Mouse (Mus musculus): Measurements from ENCODE around the gene A1bg. TPM values are rescaled to one million over a fixed set of nuclear protein-coding genes. Genes with fewer than 3 reads are reported as not detected.

Gene A1bg
- polyA plus RNA-seq, 1 experiment from 2014 or later: not detected

DNA sequence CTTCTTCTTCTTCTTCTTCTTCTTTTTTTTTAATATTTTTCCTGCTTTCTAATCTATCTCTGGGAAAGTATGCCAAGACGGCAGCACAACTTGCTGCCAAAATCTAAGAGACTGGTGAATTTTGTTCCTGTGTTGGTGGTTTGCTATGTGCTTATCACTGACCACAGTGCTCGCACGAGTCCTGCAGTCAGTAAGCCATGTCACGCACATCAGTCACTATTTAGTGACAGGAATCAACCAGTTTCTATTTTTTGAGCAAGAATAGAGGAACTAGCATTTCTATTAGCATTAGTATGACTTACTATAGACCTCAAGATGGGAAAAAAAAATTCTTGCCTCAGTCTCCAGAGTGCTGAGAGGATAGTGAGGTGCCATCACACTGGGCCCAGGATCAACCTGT is 68.7 kb downstream of the A1bg start:
- Histone ChIP-seq H3K9me3 (no peaks in the 10 kb centered on the region), H3K36me3 (no peaks in the 10 kb centered on the region), H3K27ac (no peak overlapping the region), H3K27me3 (replicated peaks) (no peaks in the 10 kb centered on the region), H3K4me2 (replicated peaks) (no peak overlapping the region), H3K4me1 (peaks cover 13% of the 10 kb centered on the region; the same call in 1 of the 2 replicates), H3K9ac (no peak overlapping the region), H3K4me3 (no peak overlapping the region)
- no peak for ATAC-seq (ENCODE audit: low FRiP score, low read depth)
- 84% methylated on average over 4 of the region's 4 CpGs for WGBS

DNA sequence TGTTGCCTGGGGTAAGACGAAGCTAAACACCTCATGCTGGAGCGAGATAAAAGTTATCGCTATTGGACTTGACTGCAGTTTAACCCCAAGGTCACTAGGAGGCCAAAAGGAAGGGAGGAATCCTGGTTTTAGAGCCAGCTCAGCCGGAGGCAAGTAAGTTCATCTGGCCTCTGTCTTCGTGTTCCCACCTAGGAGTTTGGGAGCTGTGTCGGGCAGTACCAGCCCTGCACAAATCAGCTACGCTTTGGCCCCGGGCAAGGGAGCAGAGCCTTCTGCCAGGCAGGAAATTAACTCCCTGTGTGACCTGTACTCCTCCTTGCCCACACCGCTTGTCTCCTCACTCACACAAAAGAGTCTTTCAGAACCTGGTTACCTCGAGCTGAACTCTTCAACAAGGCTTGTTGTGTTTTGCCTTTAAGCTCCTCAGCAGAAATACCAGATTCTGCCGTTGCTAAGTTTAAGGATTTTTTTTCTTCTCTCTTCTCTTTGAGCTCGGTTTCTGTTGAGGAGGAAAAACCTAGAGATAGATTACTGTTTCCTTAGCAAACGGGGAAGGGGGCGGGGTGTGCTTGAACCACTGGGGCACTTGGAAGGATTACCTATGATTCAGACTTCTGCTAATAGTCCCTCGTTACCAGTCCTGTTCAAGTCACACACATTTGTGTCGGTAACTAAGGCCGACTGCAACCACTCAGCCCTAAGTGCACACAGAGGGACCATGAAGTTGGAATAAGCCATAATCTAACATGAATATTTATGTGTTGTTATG is 69.4 kb downstream of the A1bg start, which contains the start of gene Fam84b:
TSS of gene Fam84b (minus strand) at position 548 of the 769 bp plus-strand sequence.
- Histone ChIP-seq H3K4me1 (peaks cover 13% of the 10 kb centered on the region; the same call in 1 of the 2 replicates), H3K4me3 (no peak within 1 kb of the TSS), H3K9ac (no peak within 1 kb of the TSS), H3K9me3 (no peaks in the 10 kb centered on the region), H3K27ac (no peak within 1 kb of the TSS), H3K4me2 (replicated peaks) (peak within 1 kb of the TSS; percentile 18; the same call in 1 of the 2 replicates), H3K27me3 (replicated peaks) (no peaks in the 10 kb centered on the region), H3K36me3 (no peaks in the 10 kb centered on the region)
- 0 out of 2 replicates have a peak, but pooled peaks have one; percentile 48 for ATAC-seq (ENCODE audit: low FRiP score, low read depth)
- WGBS: 38% methylated on average over 17 of the region's 17 CpGs

DNA sequence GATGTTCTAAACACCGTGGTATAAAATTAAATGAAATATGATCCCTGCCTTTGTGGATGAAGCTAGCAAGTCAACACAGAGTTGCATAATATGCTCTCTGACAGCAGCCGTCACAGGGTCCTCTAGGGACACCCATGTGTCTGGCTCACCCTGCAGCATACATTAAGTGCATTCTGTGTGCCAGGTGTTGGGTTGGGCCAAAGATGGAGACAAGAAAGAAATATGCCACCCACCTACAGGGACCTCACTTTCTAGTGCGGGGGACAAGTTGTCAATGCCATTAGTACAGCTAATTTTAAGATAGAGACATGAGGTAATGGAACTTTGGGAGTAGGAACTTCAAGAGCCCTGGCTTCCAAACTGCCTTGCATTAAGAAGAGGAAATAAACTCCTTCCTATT is 74.2 kb downstream of the A1bg start:
- WGBS: 76% methylated on average over 3 of the region's 3 CpGs

More for the DNA sequence above, 74.2 kb downstream of the A1bg start:
- no peaks in the 10 kb centered on the region for H3K9me3 ChIP-seq
- peaks cover 21% of the 10 kb centered on the region; the same call in 1 of the 2 replicates for H3K4me1 ChIP-seq
- H3K27me3 ChIP-seq (replicated peaks): no peaks in the 10 kb centered on the region
- no peaks in the 10 kb centered on the region for H3K36me3 ChIP-seq
- no peak overlapping the region for H3K9ac ChIP-seq
- H3K4me2 ChIP-seq (replicated peaks): no peak overlapping the region
- no peak overlapping the region for H3K27ac ChIP-seq
- ATAC-seq (ENCODE audit: low FRiP score, low read depth): peak; percentile 39; the same call in 1 of the 2 replicates
- no peak overlapping the region for H3K4me3 ChIP-seq

Other genes starting within 250 kb of the A1bg start
- gene Fam84b, start 69.2 kb downstream of the A1bg start, polyA plus RNA-seq (2016; fragmentation: Nextera tagmentation; extraction: Ambion mirVana): 9.7 and 11.5 TPM in 2 replicates

Data from neural tube, embryonic 12.5 days (tissue).